Mouse (Mus musculus): ENCODE results near the gene Riiad1.

Riiad1 gene

DNA sequence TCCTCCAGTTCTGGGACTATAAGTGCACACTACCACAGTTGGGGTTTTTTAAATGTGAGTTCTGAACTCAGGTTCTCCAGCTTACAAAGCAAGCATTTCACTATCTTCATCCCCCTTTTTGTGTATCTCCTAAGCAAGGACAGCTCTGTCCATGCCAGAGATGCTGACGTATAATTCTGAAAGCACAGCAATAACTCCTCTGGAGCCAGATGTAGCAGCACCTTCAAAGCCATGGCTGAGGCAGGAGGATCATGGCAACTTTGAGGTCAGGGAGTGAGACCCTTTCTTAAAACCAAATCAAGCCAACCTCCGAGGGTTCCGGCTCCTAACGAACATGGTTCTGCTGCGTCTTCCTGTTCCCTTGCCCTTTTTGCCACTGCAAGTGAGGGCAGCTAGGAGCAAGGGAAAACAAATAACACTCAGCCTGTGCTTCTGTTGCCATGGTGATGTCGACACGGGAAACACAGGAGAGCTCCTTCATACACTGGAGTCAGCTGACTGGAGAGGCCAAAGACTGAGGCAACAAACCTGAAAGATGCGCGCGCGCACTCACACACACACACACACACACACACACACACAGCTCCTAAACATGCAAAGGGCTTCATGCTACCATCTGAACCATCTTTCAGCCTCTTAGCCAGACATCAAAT, 16.1 kb downstream of the Riiad1 start:
- DNase-seq (ENCODE audit: low spot score) = peak; percentile 82

DNA sequence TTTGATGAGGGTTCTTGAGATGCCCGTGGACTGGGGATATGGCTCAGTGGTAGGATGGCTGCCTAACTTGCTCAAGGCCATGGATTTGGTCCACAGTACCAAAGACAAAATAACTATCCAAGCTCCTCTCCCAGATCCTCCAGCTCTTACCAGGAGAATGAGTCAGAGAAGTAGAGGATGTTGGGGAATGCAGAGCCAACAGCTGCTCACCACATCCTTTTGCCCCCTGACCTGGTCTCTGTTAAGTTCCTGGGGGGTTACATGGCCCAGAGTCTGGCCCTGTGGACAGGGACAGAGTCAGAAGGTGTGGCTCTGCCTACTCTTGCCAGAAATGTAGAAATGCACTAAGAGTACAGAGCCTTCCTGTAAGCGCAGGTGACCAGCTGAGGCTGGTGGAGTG, 20.3 kb downstream of the Riiad1 start:
- DNase-seq (ENCODE audit: low spot score) = no peak

DNA sequence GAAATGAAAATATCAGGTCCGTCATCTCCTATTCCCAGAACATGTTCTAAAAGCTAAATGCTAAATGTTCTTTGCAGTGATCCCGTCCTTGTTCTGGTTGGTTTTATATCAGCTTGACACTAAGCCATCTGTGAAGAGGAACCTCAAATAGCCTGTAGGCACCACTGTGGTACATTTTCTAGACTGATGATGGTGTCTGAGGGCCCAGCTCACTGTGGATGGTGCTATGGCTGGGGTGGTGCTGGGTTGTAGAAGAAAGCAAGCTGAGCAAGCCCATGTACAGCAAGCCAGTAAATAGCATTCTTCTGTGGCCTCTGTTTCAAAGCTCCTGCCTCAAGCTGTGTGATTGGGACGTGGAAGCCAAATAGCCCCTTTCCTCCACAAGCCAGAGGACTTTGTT, 23.1 kb downstream of the Riiad1 start:
- no peak for DNase-seq (ENCODE audit: low spot score)

DNA sequence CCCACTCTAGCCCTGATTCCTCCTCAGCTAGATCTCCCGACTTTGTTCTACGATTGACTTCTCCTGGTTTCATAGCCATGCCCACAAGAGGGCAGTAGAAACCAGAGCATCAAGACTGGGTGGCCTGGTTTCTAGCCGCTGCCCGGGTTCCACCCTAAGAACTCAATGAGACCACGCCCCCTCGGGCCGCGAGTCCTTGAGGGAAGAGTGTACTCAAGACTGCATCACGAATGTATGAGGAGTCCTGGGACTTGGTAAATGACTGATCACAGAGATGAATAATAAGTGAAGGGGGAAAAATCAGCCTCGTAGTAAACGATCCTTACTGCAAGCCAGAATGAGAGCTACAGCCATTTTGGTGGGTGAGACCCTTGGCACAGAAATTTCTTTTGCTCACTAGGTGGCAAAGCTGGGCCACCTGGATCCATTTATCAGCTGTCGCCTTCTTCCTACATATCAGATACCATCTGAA, 23.6 kb downstream of the Riiad1 start:
- DNase-seq (ENCODE audit: low spot score) = peak; percentile 97

DNA sequence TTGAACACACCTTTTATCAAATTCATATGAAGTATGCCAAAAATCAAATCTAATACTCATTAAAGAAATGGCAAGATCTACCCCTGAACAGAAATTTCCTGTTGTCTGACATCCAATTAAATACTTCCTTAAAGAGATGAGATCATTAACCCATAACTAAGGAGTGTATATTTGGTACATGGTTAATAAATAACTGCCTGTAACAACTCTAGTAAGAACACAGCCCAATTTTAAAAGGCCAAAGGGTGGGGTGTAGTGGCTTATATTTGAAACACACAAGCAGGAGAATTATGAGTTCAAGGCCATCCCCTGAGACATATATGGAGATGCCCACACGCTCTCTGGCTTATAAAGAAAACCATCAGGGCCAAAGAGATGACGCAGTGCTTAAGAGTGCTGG, 30.8 kb downstream of the Riiad1 start:
- DNase-seq (ENCODE audit: low spot score) = no peak

DNA sequence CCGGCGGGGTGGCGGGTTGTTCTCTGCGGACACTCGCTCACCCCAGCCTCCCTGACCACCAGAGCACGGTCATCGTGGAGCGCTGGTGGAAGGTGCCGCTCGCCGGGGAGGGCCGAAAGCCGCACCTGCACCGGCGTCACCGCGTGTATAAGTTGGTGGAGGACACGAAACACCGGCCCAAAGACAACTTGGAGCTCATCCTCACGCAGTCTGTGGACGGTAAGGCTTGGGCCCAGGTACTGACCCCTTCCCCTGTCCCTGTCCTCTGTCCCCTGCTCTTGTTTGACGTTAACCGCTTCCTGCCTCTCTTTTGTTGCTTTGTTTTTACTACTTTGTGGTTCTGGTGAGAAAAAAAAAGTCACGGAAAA, 36.6 kb downstream of the Riiad1 start, which contains the start of gene Oaz3:
Gene Oaz3, minus strand, starts transcription at position 319 of the 368 bp plus-strand sequence.
- DNase-seq (ENCODE audit: low spot score) = no peak

DNA sequence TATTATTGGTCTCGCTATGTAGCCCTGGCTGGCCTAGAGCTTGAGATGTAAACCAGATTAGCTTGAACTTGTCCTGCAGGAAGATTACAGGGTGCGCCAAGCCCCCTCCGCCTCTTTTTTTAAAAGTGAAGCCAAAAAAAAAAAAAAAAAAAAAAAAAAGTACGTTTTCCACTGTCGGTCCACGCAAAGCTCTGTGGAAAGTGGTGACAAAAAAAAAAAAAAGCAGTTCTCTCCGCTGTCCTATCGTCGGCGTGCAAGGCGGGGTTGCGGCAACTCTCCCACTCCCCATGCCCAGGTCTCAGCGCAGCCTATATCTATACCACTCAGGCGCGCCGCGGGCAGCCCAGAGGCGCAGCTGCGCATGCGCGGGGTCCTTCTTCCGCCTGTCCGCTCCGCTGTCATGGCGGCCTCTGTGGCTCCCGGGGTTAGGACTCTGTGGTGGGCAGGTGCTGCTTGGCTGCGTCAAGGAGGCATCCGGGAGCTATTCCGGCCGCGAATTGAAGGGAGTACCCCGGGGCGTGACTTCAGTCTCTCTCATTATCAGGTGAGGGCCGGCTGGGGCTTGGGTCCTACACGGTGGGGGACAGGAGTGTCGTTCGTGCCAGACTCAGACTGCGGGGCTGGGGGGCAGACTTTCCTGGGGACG, 37.1 kb downstream of the Riiad1 start, which contains the start of gene Mrpl9:
Gene Mrpl9, plus strand, starts transcription at position 368 of the 646 bp plus-strand sequence.
- DNase-seq (ENCODE audit: low spot score) = peak; percentile 96

DNA sequence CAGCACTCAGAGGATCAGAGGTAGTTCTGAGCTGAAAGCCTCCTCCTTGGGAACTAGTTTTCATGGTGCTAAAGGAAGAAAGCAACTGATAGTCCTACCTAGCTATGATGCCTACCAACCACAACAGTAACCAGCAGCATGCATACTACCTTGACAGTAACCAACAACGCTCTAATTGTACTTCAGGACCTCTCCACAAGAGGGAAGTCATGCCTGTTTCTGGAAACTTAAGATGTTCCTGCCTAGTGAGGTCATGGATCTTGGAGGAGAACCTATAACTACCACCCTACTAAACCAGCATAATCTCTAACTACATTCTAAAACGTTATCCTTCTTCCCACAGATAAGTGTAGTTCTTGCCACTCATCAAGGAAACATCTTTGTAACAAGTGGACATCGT, 39.0 kb downstream of the Riiad1 start:
- peak; percentile 66 for DNase-seq (ENCODE audit: low spot score)

DNA sequence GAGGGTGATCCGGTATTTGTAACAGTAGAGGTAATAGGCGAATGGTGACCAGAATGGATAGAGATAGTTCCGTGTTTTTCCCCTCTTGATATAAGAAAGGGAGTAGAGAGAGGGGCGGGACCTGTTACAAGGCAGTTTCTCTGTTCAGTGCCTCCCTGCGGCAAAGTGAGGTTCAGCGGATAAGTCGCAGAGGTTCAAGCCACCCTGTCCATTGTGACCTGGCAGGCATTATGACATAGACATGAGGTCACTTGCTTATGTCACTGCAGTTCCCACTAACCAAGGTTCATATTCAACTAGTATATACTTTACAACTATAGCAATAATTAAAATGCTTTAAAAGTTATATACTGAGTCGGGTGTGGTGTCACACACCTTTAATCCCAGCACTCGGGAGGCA, 43.7 kb downstream of the Riiad1 start:
- DNase-seq (ENCODE audit: low spot score) = no peak

DNA sequence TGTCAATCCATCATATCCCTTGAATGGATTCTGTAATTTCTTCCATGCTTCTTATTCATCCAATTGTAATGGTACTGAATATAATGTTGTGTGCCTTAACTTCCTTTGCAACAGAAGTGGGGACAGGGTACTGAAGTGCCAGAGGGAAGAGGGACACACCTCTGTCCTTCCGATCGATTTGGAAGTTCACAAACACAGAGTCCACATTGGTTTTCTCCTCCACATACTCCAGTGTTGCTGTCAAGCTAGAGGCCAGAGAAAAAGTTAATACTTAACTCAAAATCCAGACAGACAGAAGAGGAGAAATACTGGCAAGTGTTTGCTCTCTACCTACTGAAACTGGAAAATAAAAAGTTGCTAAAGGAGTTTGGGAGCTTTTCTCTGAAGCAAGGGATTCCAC, 45.8 kb downstream of the Riiad1 start:
- DNase-seq (ENCODE audit: low spot score) = no peak

DNA sequence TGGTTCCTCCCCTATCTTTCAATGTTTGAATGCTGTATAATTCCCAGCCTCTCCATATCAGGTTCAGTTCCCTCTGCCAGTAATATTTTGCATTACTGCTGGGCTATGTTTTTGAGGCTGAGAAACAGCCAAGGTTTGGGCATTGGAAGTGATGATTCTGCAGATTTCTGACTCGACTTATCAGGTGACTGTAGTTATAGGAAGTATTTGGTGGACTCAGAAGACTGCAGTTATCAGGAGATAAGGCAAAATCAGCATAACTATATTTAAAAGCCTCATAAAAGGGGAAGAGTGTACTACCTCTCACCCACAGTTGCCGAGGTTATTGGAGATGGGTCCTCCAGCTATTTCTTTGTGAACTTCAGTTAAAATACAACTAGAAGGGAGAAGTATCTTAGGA, 49.2 kb downstream of the Riiad1 start:
- DNase-seq (ENCODE audit: low spot score) = no peak

Measured in MN1 (cell line).